Mouse (Mus musculus): ENCODE data around the gene Rpl15.
"Not testable (repeated sequence)": the region's sequence is repeated elsewhere in the genome, so short reads cannot be mapped to it uniquely, and the experiment has no call there.

The Rpl15 gene

GRCm38 (mm10) chr14:18240132-18240531 is 31.1 kb downstream of the Rpl15 start:
- DNase-seq, result no peak

GRCm38 (mm10) chr14:18238750-18239731 is 32.1 kb downstream of the Rpl15 start, which contains the start of gene Nr1d2:
Nr1d2 (minus strand) TSS chr14:18239127.
- DNase-seq, result peak; percentile 99

GRCm38 (mm10) chr14:18238131-18238749 is 33.0 kb downstream of the Rpl15 start:
- DNase-seq, result peak; percentile 98

GRCm38 (mm10) chr14:18237381-18237780 is 33.8 kb downstream of the Rpl15 start:
- DNase-seq, result no peak

- DNase-seq, result not testable (repeated sequence)
These were observed 34.5 kb downstream of the Rpl15 start for GRCm38 (mm10) chr14:18236496-18237235.

GRCm38 (mm10) chr14:18233981-18234960 is 36.9 kb downstream of the Rpl15 start:
- no peak for DNase-seq

- no peak for DNase-seq
These were observed 38.1 kb downstream of the Rpl15 start for GRCm38 (mm10) chr14:18233076-18233475.

- DNase-seq, result not testable (repeated sequence)
These were observed 39.3 kb downstream of the Rpl15 start for GRCm38 (mm10) chr14:18231866-18232265.

GRCm38 (mm10) chr14:18229751-18230150 is 41.4 kb downstream of the Rpl15 start:
- DNase-seq, result not testable (repeated sequence)

- DNase-seq, result not testable (repeated sequence)
These were observed 45.0 kb downstream of the Rpl15 start for GRCm38 (mm10) chr14:18226181-18226580.

GRCm38 (mm10) chr14:18225431-18225830 is 45.8 kb downstream of the Rpl15 start:
- DNase-seq, result not testable (repeated sequence)

- no peak for DNase-seq
These were observed 49.2 kb downstream of the Rpl15 start for GRCm38 (mm10) chr14:18221977-18222376.
